Mouse (Mus musculus) midbrain, embryonic 16.5 days (tissue): ENCODE measurements at regions not wholly inside any gene's neighbourhood (a gene's known extent, or its start where the extent isn't known, plus 50 kb on each side); places are given as distances from the start of the nearest gene placed in this dataset.
"Not testable (repeated sequence)": the region's sequence is repeated elsewhere in the genome, so short reads cannot be mapped to it uniquely, and the experiment has no call there.

Experiments used
- ATAC-seq: fragments of 200-750 bp; cut with Nextera tagmentation; 2 replicates; pipeline ENCODE4 v1.8.0; 2017; ENCODE audit warnings: moderate TSS enrichment
- H3K27ac ChIP-seq: fragments of 300-500 bp; sonication (generic); 2 replicates; pipeline ENCODE4 v1.5.1; 2014; ENCODE audit warnings: mild to moderate bottlenecking, low read length, mixed read lengths
- H3K27me3 ChIP-seq: fragments of 300-500 bp; sonication (generic); 2 replicates; pipeline ENCODE4 v1.6.1; 2014; ENCODE audit warnings: low read depth, low read length, mixed read lengths; ENCODE audit not compliant: control insufficient read depth, insufficient read depth
- H3K36me3 ChIP-seq: fragments of 300-500 bp; sonication (generic); 2 replicates; pipeline ENCODE4 v1.6.1; 2014; ENCODE audit warnings: mild to moderate bottlenecking, low read length, moderate library complexity, mixed read lengths; ENCODE audit not compliant: control insufficient read depth, insufficient read depth
- H3K4me1 ChIP-seq: fragments of 300-500 bp; sonication (generic); 2 replicates; pipeline ENCODE4 v1.6.1; 2014; ENCODE audit warnings: mild to moderate bottlenecking, low read length, mixed read lengths; ENCODE audit not compliant: control insufficient read depth, insufficient read depth
- H3K4me2 ChIP-seq: fragments of 300-500 bp; sonication (generic); 2 replicates; pipeline ENCODE4 v1.6.1; 2014; ENCODE audit warnings: mild to moderate bottlenecking, low read length, mixed read lengths
- H3K4me3 ChIP-seq: fragments of 300-500 bp; sonication (generic); 2 replicates; pipeline ENCODE4 v1.5.1; 2014; ENCODE audit warnings: low read depth, mild to moderate bottlenecking, low read length, moderate library complexity, mixed read lengths
- H3K9ac ChIP-seq: fragments of 300-500 bp; sonication (generic); 2 replicates; pipeline ENCODE4 v1.6.1; 2014; ENCODE audit warnings: low read depth, low read length, mixed read lengths
- H3K9me3 ChIP-seq: fragments of 300-500 bp; sonication (generic); replicated peaks from 2 replicates; pipeline ENCODE4 v1.6.1; 2014; ENCODE audit warnings: mild to moderate bottlenecking, low read length, mixed read lengths; ENCODE audit not compliant: control insufficient read depth, poor library complexity, severe bottlenecking
- WGBS: fragments of 180-500 bp; shearing (Covaris S2); extraction: QIAGEN DNeasy Blood & Tissue Kit; methylation state at CpG from one replicate; pipeline ENCODE4 v1.1.7; 2014; 5-methylcytosine and 5-hydroxymethylcytosine counted together

DNA sequence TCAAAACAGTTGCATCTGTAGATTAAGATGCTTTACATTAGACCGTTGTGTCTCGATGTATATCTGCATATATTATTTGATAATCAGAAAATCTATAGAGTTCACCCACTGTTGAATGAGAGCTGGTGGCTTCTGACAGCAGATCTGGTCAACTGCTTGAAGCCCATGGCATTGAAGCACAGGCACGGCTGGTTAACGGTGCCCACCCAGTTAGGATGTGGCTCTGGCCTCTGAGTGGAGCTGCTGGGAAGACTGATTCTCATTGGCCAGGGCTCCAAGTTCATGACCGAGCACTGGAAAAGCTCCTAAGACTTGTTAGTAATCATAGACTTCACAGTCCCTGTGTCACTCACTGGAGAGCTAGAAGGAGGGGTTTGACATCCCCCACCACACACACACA, 51.2 kb upstream of the Cldn34a start:
- H3K4me2 ChIP-seq, H3K4me3 ChIP-seq, H3K27ac ChIP-seq, H3K9me3 ChIP-seq, H3K4me1 ChIP-seq, H3K9ac ChIP-seq, H3K27me3 ChIP-seq, H3K36me3 ChIP-seq, ATAC-seq: not testable (repeated sequence)
- 73% methylated on average over 1 of the region's 5 CpGs for WGBS

DNA sequence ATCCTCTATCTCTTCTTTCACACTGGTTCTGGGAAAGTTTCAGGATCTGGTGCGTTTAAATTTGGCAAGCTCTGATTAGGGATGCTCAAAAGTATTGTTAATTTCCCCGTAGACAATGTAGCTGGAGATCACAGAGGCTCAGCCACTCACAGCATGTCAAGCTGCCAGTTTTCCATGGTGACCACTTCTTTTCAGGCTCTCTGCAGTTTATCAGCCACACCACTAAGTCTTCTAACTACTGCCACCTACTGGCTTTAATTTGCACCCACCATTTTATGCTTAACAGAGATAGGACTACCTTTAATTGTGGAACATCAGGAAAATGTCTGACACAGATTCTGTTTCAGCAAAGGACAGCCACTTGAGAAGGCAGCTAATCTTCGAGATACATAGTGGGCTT, 57.7 kb upstream of the Cldn34a start:
- ATAC-seq = peak; percentile 64; the same call in 1 of the 2 replicates
- not testable (repeated sequence) for H3K27me3 ChIP-seq, H3K4me2 ChIP-seq, H3K9me3 ChIP-seq, H3K9ac ChIP-seq, H3K4me3 ChIP-seq, H3K27ac ChIP-seq, H3K4me1 ChIP-seq, H3K36me3 ChIP-seq
- no CpG with 5 or more reads among the region's 3 CpGs for WGBS

DNA sequence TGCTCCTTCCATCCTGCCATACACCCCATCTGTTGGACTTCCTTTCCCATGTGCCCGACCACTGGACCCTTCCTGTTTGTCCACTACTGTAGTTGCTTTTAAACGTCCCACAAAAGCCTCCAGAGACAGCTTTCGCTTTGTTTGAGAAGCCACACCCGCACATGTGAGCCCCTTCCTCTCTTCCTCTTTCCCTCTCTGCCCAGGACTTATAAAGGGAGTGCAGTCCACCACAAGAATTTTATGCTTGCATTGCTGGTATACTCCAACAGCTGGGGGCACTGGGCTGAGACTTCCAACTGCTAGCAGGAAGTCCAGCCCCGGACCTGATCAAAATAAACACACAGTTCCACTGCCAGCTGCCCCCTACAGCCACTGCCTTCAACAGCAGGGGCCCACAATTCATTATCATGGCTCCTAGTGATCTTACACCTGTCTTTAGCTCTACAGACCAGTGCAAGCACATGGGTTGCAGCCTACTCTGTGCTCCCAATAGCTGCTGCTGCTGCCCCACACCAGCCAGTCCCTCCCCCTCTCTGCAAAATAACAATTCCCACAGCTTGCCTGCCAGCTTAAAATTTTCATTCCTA, 63.7 kb upstream of the Cldn34a start:
- not testable (repeated sequence) for H3K27me3 ChIP-seq, ATAC-seq, H3K9me3 ChIP-seq, H3K4me1 ChIP-seq, H3K4me2 ChIP-seq, H3K9ac ChIP-seq, H3K4me3 ChIP-seq, H3K36me3 ChIP-seq, H3K27ac ChIP-seq
- WGBS = no CpG with 5 or more reads among the region's 5 CpGs

DNA sequence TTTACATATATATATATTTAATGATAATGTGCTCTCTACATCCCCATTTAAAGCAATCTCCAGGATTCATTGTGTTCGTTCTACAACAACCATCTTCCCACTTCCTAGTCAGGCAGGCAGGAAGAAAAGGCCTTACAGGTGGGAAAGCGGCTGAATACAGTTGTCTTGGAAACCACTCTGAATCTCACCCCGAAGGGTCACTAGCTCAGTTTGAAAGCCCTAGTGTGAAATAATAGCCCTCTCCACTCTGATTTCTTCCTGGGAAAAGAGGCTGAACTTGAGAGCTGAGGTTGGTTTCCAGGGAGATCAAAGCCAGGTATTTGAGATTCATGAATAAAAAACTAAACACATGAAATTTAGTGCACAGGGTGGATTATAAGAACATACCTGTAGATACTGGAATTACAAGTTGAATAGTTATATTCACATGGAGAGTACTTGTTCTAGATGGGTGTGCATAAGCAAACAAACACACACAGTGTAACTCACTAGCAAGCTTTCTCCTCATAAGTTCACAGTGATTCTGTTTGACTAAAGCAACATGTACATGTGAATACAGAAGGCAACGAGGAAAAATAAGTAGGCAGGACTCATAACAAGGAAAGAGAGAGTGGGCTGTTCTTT, 91.6 kb upstream of the Cldn34a start:
- ATAC-seq = peak; percentile 56; the same call in 1 of the 2 replicates
- WGBS = 43% methylated on average over 4 of the region's 4 CpGs
- H3K9me3 ChIP-seq = no peaks in the 10 kb centered on the region

DNA sequence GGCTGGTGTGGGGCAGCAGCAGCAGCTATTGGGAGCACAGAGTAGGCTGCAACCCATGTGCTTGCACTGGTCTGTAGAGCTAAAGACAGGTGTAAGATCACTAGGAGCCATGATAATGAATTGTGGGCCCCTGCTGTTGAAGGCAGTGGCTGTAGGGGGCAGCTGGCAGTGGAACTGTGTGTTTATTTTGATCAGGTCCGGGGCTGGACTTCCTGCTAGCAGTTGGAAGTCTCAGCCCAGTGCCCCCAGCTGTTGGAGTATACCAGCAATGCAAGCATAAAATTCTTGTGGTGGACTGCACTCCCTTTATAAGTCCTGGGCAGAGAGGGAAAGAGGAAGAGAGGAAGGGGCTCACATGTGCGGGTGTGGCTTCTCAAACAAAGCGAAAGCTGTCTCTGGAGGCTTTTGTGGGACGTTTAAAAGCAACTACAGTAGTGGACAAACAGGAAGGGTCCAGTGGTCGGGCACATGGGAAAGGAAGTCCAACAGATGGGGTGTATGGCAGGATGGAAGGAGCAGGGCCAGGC, 56.0 kb upstream of the Gpr173 start:
- not testable (repeated sequence) for H3K36me3 ChIP-seq, H3K4me1 ChIP-seq, H3K4me3 ChIP-seq, ATAC-seq, H3K9ac ChIP-seq, H3K4me2 ChIP-seq, H3K9me3 ChIP-seq, H3K27ac ChIP-seq, H3K27me3 ChIP-seq
- WGBS = no CpG with 5 or more reads among the region's 5 CpGs

More for the DNA sequence above, 91.6 kb upstream of the Cldn34a start:
- H3K27ac ChIP-seq = no peak overlapping the region
- peaks cover 3% of the 10 kb centered on the region for H3K27me3 ChIP-seq
- no peak overlapping the region for H3K4me3 ChIP-seq
- H3K4me2 ChIP-seq = no peak overlapping the region
- no peaks in the 10 kb centered on the region for H3K4me1 ChIP-seq
- H3K36me3 ChIP-seq = no peaks in the 10 kb centered on the region
- H3K9ac ChIP-seq = no peak overlapping the region

DNA sequence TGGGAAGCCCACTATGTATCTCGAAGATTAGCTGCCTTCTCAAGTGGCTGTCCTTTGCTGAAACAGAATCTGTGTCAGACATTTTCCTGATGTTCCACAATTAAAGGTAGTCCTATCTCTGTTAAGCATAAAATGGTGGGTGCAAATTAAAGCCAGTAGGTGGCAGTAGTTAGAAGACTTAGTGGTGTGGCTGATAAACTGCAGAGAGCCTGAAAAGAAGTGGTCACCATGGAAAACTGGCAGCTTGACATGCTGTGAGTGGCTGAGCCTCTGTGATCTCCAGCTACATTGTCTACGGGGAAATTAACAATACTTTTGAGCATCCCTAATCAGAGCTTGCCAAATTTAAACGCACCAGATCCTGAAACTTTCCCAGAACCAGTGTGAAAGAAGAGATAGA, 50.0 kb upstream of the Gpr173 start:
- H3K27ac ChIP-seq, H3K9me3 ChIP-seq, H3K9ac ChIP-seq, H3K4me2 ChIP-seq, ATAC-seq, H3K27me3 ChIP-seq, H3K4me3 ChIP-seq, H3K36me3 ChIP-seq, H3K4me1 ChIP-seq: not testable (repeated sequence)
- no CpG with 5 or more reads among the region's 3 CpGs for WGBS
